Mouse (Mus musculus) intestine, embryonic 14.5 days (tissue): Measurements from ENCODE around the gene Cpne1. TPM values are rescaled to one million over a fixed set of nuclear protein-coding genes. Genes with fewer than 3 reads are reported as not detected.

Experiments
- ATAC-seq: fragments of 200-750 bp; cut with Nextera tagmentation; replicated peaks from 2 replicates; pipeline ENCODE4 v1.8.0; 2017; ENCODE audit warnings: low read depth, moderate number of reproducible peaks, moderate TSS enrichment, moderate library complexity; ENCODE audit not compliant: low FRiP score, low TSS enrichment
- DNase-seq: peaks from one replicate; pipeline ENCODE4 v3.0.0-alpha.2; 2018; ENCODE audit warnings: low spot score
- H3K27ac ChIP-seq: fragments of 300-500 bp; sonication (generic); 2 replicates; pipeline ENCODE4 v1.5.1; 2014; ENCODE audit warnings: low read depth, mild to moderate bottlenecking, control low read depth
- H3K27me3 ChIP-seq: fragments of 300-500 bp; sonication (generic); replicated peaks from 2 replicates; pipeline ENCODE4 v1.6.1; 2014; ENCODE audit warnings: low read length, control low read depth; ENCODE audit not compliant: control insufficient read depth, insufficient read depth
- H3K36me3 ChIP-seq: fragments of 300-500 bp; sonication (generic); 2 replicates; pipeline ENCODE4 v1.6.1; 2014; ENCODE audit warnings: low read length, control low read depth; ENCODE audit not compliant: control insufficient read depth, insufficient read depth
- H3K4me1 ChIP-seq: fragments of 300-500 bp; sonication (generic); replicated peaks from 2 replicates; pipeline ENCODE4 v1.6.1; 2014; ENCODE audit warnings: low read length, control low read depth, mixed read lengths; ENCODE audit not compliant: control insufficient read depth, insufficient read depth
- H3K4me2 ChIP-seq: fragments of 300-500 bp; sonication (generic); 2 replicates; pipeline ENCODE4 v1.6.1; 2014; ENCODE audit warnings: low read length
- H3K4me3 ChIP-seq: fragments of 300-500 bp; sonication (generic); 2 replicates; pipeline ENCODE4 v1.5.1; 2014; ENCODE audit warnings: low read depth, low read length, control low read depth, mixed read lengths
- H3K9ac ChIP-seq: fragments of 300-500 bp; sonication (generic); 2 replicates; pipeline ENCODE4 v1.6.1; 2014; ENCODE audit warnings: mild to moderate bottlenecking, low read length
- H3K9me3 ChIP-seq: fragments of 300-500 bp; sonication (generic); 2 replicates; pipeline ENCODE4 v1.6.1; 2016; ENCODE audit warnings: low read length, control low read depth; ENCODE audit not compliant: control insufficient read depth
- WGBS: fragments of 180-500 bp; shearing (Covaris S2); extraction: QIAGEN DNeasy Blood & Tissue Kit; methylation state at CpG from one replicate; pipeline ENCODE4 v1.1.7; 2014; 5-methylcytosine and 5-hydroxymethylcytosine counted together
- polyA plus RNA-seq: library from polyadenylated mRNA; unstranded; fragments of >200 nt; fragmentation: Nextera tagmentation; extraction: Ambion mirVana; gene quantifications from 2 replicates; pipeline ENCODE4 v1.2.1, GENCODE M21; 2014

Gene Cpne1
- polyA plus RNA-seq, 1 experiment from 2014 or later = 46.2 TPM

- Histone ChIP-seq H3K4me3 (no peak overlapping the region), H3K4me2 (no peak overlapping the region), H3K36me3 (peaks cover 24% of the 10 kb centered on the region), H3K9me3 (no peaks in the 10 kb centered on the region), H3K27ac (no peak overlapping the region), H3K4me1 (no peaks in the 10 kb centered on the region), H3K9ac (no peak overlapping the region), H3K27me3 (no peaks in the 10 kb centered on the region)
- 87% methylated on average over 1 of the region's 1 CpGs for WGBS
- DNase-seq = no peak
- ATAC-seq = no peak
These were observed 22.0 kb downstream of the Cpne1 start for GRCm38 (mm10) chr2:156089799-156090198.

- Histone ChIP-seq H3K27ac (no peak overlapping the region), H3K4me3 (no peak overlapping the region), H3K4me1 (no peaks in the 10 kb centered on the region), H3K9ac (no peak overlapping the region), H3K9me3 (no peaks in the 10 kb centered on the region), H3K27me3 (no peaks in the 10 kb centered on the region), H3K36me3 (peaks cover 12% of the 10 kb centered on the region; the same call in 1 of the 2 replicates), H3K4me2 (no peak overlapping the region)
- WGBS = 85% methylated on average over 7 of the region's 7 CpGs
- no peak for ATAC-seq
- no peak for DNase-seq
These were observed 24.2 kb downstream of the Cpne1 start for GRCm38 (mm10) chr2:156087391-156088110.

- Histone ChIP-seq H3K4me3 (no peak overlapping the region), H3K9me3 (no peaks in the 10 kb centered on the region), H3K4me1 (no peaks in the 10 kb centered on the region; the same call in 1 of the 2 replicates), H3K9ac (no peak overlapping the region), H3K27me3 (no peaks in the 10 kb centered on the region), H3K36me3 (no peaks in the 10 kb centered on the region; the same call in 1 of the 2 replicates), H3K27ac (no peak overlapping the region), H3K4me2 (no peak overlapping the region)
- WGBS = 83% methylated on average over 3 of the region's 3 CpGs
- no peak for DNase-seq
- no peak for ATAC-seq
These were observed 27.2 kb downstream of the Cpne1 start for GRCm38 (mm10) chr2:156084541-156084940.

GRCm38 (mm10) chr2:156080391-156080790 is 31.4 kb downstream of the Cpne1 start:
- H3K9me3 ChIP-seq = no peaks in the 10 kb centered on the region
- H3K4me3 ChIP-seq = no peak overlapping the region
- no peak overlapping the region for H3K27ac ChIP-seq
- no peak overlapping the region for H3K9ac ChIP-seq
- H3K27me3 ChIP-seq = no peaks in the 10 kb centered on the region
- peaks cover 39% of the 10 kb centered on the region for H3K36me3 ChIP-seq
- WGBS = 59% methylated on average over 7 of the region's 7 CpGs
- no peaks in the 10 kb centered on the region; the same call in 1 of the 2 replicates for H3K4me1 ChIP-seq
- ATAC-seq = no peak
- peak; percentile 50 for DNase-seq
- H3K4me2 ChIP-seq = no peak overlapping the region

GRCm38 (mm10) chr2:156079674-156080073 is 32.1 kb downstream of the Cpne1 start:
- Histone ChIP-seq H3K36me3 (peaks cover 46% of the 10 kb centered on the region), H3K4me2 (no peak overlapping the region), H3K9ac (no peak overlapping the region), H3K27ac (no peak overlapping the region), H3K27me3 (no peaks in the 10 kb centered on the region), H3K4me3 (no peak overlapping the region), H3K9me3 (no peaks in the 10 kb centered on the region), H3K4me1 (no peaks in the 10 kb centered on the region; the same call in 1 of the 2 replicates)
- WGBS = 44% methylated on average over 4 of the region's 4 CpGs
- DNase-seq (peak; percentile 50), ATAC-seq (no peak; the same call in 1 of the 2 replicates)

- DNase-seq = peak; percentile 47
- no peaks in the 10 kb centered on the region for H3K9me3 ChIP-seq
- H3K27ac ChIP-seq = no peak overlapping the region
- H3K27me3 ChIP-seq = no peaks in the 10 kb centered on the region
- no peak overlapping the region for H3K4me2 ChIP-seq
- peaks cover 51% of the 10 kb centered on the region for H3K36me3 ChIP-seq
- ATAC-seq = 0 out of 2 replicates have a peak, but pooled peaks have one; percentile 24
- H3K4me3 ChIP-seq = no peak overlapping the region
- 84% methylated on average over 8 of the region's 8 CpGs for WGBS
- H3K4me1 ChIP-seq = no peaks in the 10 kb centered on the region; the same call in 1 of the 2 replicates
- no peak overlapping the region for H3K9ac ChIP-seq
These were observed 32.6 kb downstream of the Cpne1 start for GRCm38 (mm10) chr2:156079183-156079560.

GRCm38 (mm10) chr2:156078421-156079182 is 33.2 kb downstream of the Cpne1 start:
- Histone ChIP-seq H3K4me1 (no peaks in the 10 kb centered on the region; the same call in 1 of the 2 replicates), H3K9me3 (no peaks in the 10 kb centered on the region), H3K9ac (no peak overlapping the region), H3K36me3 (peaks cover 57% of the 10 kb centered on the region), H3K27ac (no peak overlapping the region), H3K4me2 (no peak overlapping the region), H3K4me3 (no peak overlapping the region), H3K27me3 (no peaks in the 10 kb centered on the region)
- WGBS = 85% methylated on average over 16 of the region's 16 CpGs
- ATAC-seq = no peak
- peak; percentile 48 for DNase-seq

GRCm38 (mm10) chr2:156077461-156077860 is 34.3 kb downstream of the Cpne1 start:
- H3K9me3 ChIP-seq = no peaks in the 10 kb centered on the region
- no peak overlapping the region for H3K27ac ChIP-seq
- WGBS = 95% methylated on average over 7 of the region's 7 CpGs
- peaks cover 68% of the 10 kb centered on the region for H3K36me3 ChIP-seq
- H3K27me3 ChIP-seq = no peaks in the 10 kb centered on the region
- ATAC-seq (no peak), DNase-seq (peak; percentile 48)
- H3K4me2 ChIP-seq = no peak overlapping the region
- H3K4me3 ChIP-seq = no peak overlapping the region
- no peaks in the 10 kb centered on the region; the same call in 1 of the 2 replicates for H3K4me1 ChIP-seq
- H3K9ac ChIP-seq = no peak overlapping the region
